Mouse (Mus musculus) cerebellum, adult 2 months (tissue): ENCODE results near the gene Ass1. TPM values are rescaled to one million over a fixed set of nuclear protein-coding genes. Genes with fewer than 3 reads are reported as not detected.

Experiments used
- DNase-seq, 2 experiments: peaks; one replicate each; pipeline ENCODE4 v3.0.0; 2021
- H3K27ac ChIP-seq: fragments of 200-500 bp; 2 replicates; pipeline ENCODE4 v1.5.1; 2012; ENCODE audit warnings: low read length, control low read depth, inconsistent platforms; ENCODE audit not compliant: insufficient read depth
- H3K27me3 ChIP-seq: fragments of 200-500 bp; 2 replicates; pipeline ENCODE4 v1.6.1; 2012; ENCODE audit warnings: inconsistent platforms, mild to moderate bottlenecking, low read length, moderate library complexity; ENCODE audit not compliant: control insufficient read depth, insufficient read depth
- H3K4me1 ChIP-seq: fragments of 200-500 bp; 2 replicates; pipeline ENCODE4 v1.6.1; 2011; ENCODE audit warnings: low read length; ENCODE audit not compliant: control insufficient read depth, insufficient read depth
- H3K4me3 ChIP-seq: fragments of 200-500 bp; replicated peaks from 2 replicates; pipeline ENCODE3; 2011; ENCODE audit warnings: mild to moderate bottlenecking, low read depth, low read length, control low read depth; ENCODE audit not compliant: insufficient read depth
- CTCF ChIP-seq: fragments of 200-500 bp; IDR thresholded peaks from 2 replicates; pipeline ENCODE4 v1.5.1; 2011; ENCODE audit warnings: low read depth, mild to moderate bottlenecking, control low read depth, low read length, moderate library complexity, borderline replicate concordance; ENCODE audit not compliant: insufficient read depth
- POLR2A ChIP-seq: fragments of 200-500 bp; IDR thresholded peaks from 2 replicates; pipeline ENCODE4 v1.6.1; 2011; ENCODE audit warnings: low read length, control low read depth, borderline replicate concordance; ENCODE audit not compliant: insufficient read depth
- WGBS: fragments of 180-500 bp; shearing (Covaris S2); methylation state at CpG from one replicate; pipeline ENCODE4 v1.1.7; 2018; 5-methylcytosine and 5-hydroxymethylcytosine counted together
- polyA plus RNA-seq: library from polyadenylated mRNA; depleted of rRNA; stranded (reverse); fragments of >200 nt; gene quantifications from 2 replicates; pipeline ENCODE4 v1.2.3, GENCODE M21; 2012

Ass1 gene
- polyA plus RNA-seq, 1 experiment: 29.9 TPM

- DNase-seq: no peak
- WGBS: 78% methylated on average over 1 of the region's 1 CpGs
- no peak for TF ChIP-seq POLR2A
- Histone ChIP-seq H3K27ac (no peak overlapping the region), H3K27me3 (no peaks in the 10 kb centered on the region), H3K4me1 (peaks cover 4% of the 10 kb centered on the region), H3K4me3 (no peak overlapping the region)
Observed at GRCm38 (mm10) chr2:31451530-31451929, 18.5 kb upstream of the Ass1 start.

DNA sequence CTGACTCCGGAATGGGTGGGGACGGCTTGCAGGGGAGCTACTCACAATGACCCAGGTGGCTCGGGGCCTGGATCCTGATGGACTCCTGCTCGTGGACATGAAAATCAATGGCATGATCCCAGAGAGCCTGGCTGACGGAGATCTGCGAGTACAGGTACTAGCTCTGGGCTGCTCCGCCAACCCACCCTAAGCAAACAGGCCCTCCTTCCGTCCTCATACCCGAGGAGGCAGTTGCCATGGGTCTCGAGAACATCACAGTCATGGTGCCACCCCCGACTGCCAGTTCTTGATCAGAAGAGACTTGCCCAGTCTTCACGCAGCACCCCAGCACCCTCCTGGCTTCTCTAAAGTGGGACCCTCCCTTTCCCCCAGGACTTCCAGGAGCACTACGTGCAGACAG, 17.0 kb upstream of the Ass1 start:
- TF ChIP-seq CTCF: no peak
- no peak for TF ChIP-seq POLR2A
- no peaks in the 10 kb centered on the region for H3K27me3 ChIP-seq
- no peak overlapping the region for H3K4me3 ChIP-seq
- no peak overlapping the region for H3K27ac ChIP-seq
- no peak for DNase-seq
- WGBS: 85% methylated on average over 13 of the region's 13 CpGs
- peaks cover 4% of the 10 kb centered on the region for H3K4me1 ChIP-seq

DNA sequence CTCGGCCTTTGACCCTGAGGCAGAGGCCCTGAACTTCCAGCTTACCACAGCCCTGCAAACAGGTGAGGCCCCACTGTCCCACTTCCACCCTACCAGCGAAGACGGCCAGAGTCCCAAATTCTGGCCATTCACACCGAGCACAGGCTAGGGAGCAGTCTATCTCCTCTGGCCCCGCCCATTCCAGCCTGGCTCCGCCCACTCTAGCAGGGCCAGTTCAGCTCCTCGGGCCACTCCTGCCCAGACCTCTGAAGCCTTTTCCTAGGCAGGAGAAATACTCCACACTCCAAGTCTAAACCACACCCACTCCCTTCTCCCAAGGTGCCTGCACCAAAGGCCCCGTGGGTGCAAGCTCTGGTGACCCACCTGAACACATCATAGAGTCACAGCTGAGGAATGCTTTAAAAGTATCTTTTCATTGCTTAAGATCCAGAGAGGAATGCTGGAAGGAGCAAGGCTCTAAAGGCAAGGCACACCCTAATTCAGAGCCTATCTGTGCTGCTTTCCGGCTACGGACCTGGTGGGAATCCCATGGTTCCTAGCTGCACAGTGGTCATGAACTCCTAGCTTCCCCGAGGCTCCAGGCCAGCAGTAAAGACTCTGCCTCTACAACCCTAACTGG, 16.3 kb upstream of the Ass1 start:
- Histone ChIP-seq H3K27me3 (no peaks in the 10 kb centered on the region), H3K4me3 (no peak overlapping the region), H3K4me1 (peaks cover 4% of the 10 kb centered on the region), H3K27ac (no peak overlapping the region)
- WGBS: 40% methylated on average over 11 of the region's 11 CpGs
- no peak for DNase-seq
- TF ChIP-seq CTCF (no peak), POLR2A (no peak)

GRCm38 (mm10) chr2:31454280-31454679, 15.7 kb upstream of the Ass1 start:
- DNase-seq: no peak
- no peak for TF ChIP-seq POLR2A
- no peak for TF ChIP-seq CTCF
- H3K27me3 ChIP-seq: no peaks in the 10 kb centered on the region
- no peak overlapping the region for H3K4me3 ChIP-seq
- peaks cover 4% of the 10 kb centered on the region for H3K4me1 ChIP-seq
- WGBS: 15% methylated on average over 8 of the region's 8 CpGs
- no peak overlapping the region for H3K27ac ChIP-seq

GRCm38 (mm10) chr2:31455418-31455817, 14.6 kb upstream of the Ass1 start:
- Histone ChIP-seq H3K27ac (no peak overlapping the region), H3K4me1 (no peaks in the 10 kb centered on the region), H3K4me3 (no peak overlapping the region), H3K27me3 (0 out of 2 replicates have a peak, but pooled peaks cover 1% of the 10 kb centered on the region)
- DNase-seq: no peak
- TF ChIP-seq CTCF (no peak), POLR2A (no peak)
- WGBS: 89% methylated on average over 7 of the region's 7 CpGs

DNA sequence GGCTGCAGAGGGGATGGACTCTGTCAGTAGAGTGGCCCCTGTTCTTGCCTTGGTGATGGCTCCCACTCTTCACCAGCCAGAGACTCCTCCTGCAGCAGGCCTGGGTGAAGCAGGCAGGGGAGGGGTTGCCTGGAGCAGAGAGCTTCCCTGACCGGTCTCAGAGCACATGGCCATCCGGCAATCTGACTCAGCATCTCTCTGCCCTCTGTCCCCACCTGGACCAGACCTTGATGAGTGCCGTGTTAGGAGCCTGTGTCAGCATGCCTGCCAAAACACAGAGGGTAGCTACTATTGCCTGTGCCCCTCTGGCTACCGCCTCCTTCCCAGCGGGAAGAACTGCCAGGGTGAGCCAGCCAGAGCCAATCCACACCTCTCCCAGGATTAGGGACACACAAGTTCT, 11.5 kb upstream of the Ass1 start:
- 20% methylated on average over 5 of the region's 5 CpGs for WGBS
- no peak for DNase-seq
- TF ChIP-seq CTCF (no peak), POLR2A (no peak)
- H3K4me1 ChIP-seq: no peaks in the 10 kb centered on the region
- H3K27me3 ChIP-seq: peaks cover 1% of the 10 kb centered on the region; the same call in 1 of the 2 replicates
- H3K27ac ChIP-seq: no peak overlapping the region
- no peak overlapping the region for H3K4me3 ChIP-seq

DNA sequence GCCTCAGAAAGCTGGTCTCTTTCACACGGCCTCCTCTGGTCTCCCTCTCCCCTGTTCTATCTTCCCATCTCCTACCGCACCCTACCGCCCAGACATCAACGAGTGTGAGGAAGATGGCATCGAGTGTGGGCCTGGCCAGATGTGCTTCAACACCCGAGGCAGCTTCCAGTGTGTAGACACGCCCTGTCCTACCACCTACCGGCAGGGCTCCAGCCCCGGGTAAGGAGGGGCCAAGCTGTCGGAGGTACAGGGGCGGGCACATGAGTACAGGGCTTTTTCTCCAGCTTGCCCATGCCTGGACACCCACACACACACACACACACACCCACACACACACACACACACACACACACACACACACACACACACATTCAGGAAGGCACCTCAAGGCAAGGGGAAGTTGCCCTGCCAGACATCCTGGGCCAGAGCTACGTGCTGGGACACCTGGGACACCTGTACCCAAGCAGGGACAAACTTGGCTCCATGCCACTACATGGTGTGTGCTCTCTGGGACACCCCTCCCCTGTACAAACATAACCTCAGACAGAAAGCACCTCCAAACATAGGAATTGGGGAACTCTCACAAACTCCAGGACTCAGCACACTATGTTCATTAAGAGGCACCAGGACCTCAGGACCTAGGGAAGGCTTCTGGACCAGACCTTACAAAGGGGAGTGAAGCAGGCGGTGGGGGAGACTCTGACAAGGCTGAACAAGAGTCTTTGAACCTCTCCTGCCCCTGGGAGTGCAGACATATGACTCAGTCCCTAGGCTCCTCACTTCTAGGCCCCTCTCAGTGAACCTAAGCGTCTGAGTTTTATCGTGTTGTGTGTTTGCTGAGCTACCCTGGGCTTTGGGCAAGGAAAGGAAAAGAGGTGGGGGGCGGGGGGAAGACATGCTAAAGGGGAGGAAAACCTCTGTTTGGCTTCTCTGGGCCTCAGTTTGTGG, 10.7 kb upstream of the Ass1 start:
- TF ChIP-seq CTCF: no peak
- no peak for TF ChIP-seq POLR2A
- WGBS: 47% methylated on average over 16 of the region's 16 CpGs

More for the DNA sequence above, 10.7 kb upstream of the Ass1 start:
- Histone ChIP-seq H3K4me1 (no peaks in the 10 kb centered on the region), H3K27ac (no peak overlapping the region), H3K27me3 (peaks cover 1% of the 10 kb centered on the region; the same call in 1 of the 2 replicates), H3K4me3 (no peak overlapping the region)
- DNase-seq: no peak
